Mouse (Mus musculus): ENCODE results near the gene Mrpl33.

DNA sequence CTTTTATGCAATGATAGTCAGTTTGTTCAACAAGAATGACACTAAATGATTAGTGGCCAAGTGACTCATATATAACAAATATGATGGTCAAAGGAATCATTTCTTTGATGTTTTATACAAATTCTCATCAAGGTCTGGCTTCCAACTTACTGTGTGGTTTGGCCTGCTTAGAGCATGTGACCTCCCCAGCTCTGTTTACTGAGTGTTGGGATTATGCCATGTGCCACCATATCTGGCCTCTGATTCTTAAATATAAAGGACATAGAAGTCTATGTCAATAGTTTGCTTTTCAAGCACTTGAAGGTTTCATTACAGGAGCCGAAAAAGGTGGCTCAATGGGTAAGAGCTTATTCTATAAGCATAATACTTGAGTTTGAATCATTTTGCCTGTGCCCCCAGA lies 85.6 kb downstream of the Mrpl33 start:
- no peak for TF ChIP-seq CTCF (IDR thresholded peaks at IDR 0.05; ENCODE audit: borderline replicate concordance, extremely low read depth, insufficient read depth, insufficient read length)
- no peak for TF ChIP-seq POLR2A (IDR thresholded peaks at IDR 0.05; ENCODE audit: borderline replicate concordance, extremely low read depth, insufficient read depth, insufficient read length, poor library complexity, severe bottlenecking)

Measured in brain, embryonic 14.5 days (tissue).